Mouse (Mus musculus) hematopoietic stem cell, adult 5-6 weeks (primary cell): Measurements from ENCODE around the gene Itpr1. TPM values are rescaled to one million over a fixed set of nuclear protein-coding genes. Genes with fewer than 3 reads are reported as not detected.

ENCODE experiments used
- ATAC-seq, 2 experiments: fragments of 125-278 bp in 1 of 2; replicated peaks in 1 of 2; 2 replicates each; pipeline ENCODE4 v1.8.0; 2016 to 2017; ENCODE audit warnings: inconsistent platforms in 2 of 2, mild to moderate bottlenecking in 2 of 2, moderate number of reproducible peaks in 2 of 2, low read depth in 1 of 2, moderate TSS enrichment in 1 of 2; ENCODE audit not compliant: low FRiP score in 2 of 2, poor library complexity in 2 of 2, severe bottlenecking in 2 of 2, insufficient read depth in 1 of 2, low TSS enrichment in 1 of 2
- total RNA-seq: library from RNA; stranded (forward); fragments of 172-1452, 232-1000 nt; gene quantifications from 2 replicates; pipeline ENCODE4 v1.2.3, GENCODE M21; 2017

Gene Itpr1
- total RNA-seq, 1 experiment from 2014 or later = 82.5 TPM

GRCm38 (mm10) chr6:108454979-108455836, 242.3 kb downstream of the Itpr1 start:
- ATAC-seq = no peak

GRCm38 (mm10) chr6:108456231-108457062, 243.6 kb downstream of the Itpr1 start:
- 0 out of 4 replicates have a peak, but pooled peaks of 1 of the 2 experiments have one; percentile 17 for ATAC-seq

- ATAC-seq = peak in 1 of 2 experiments; percentile 58; a peak in 1 of 4 replicates
Observed at GRCm38 (mm10) chr6:108457063-108457405, 244.1 kb downstream of the Itpr1 start.

- peak in 1 of 2 experiments; percentile 26; a peak in 1 of 4 replicates for ATAC-seq
Observed at GRCm38 (mm10) chr6:108457516-108458181, 244.8 kb downstream of the Itpr1 start.

GRCm38 (mm10) chr6:108458182-108458571, 245.3 kb downstream of the Itpr1 start:
- peak in 1 of 2 experiments; percentile 36; a peak in 1 of 4 replicates for ATAC-seq

- no peak for ATAC-seq
Observed at GRCm38 (mm10) chr6:108458826-108459225, 245.9 kb downstream of the Itpr1 start.

GRCm38 (mm10) chr6:108464308-108464979, 251.5 kb downstream of the Itpr1 start:
- ATAC-seq = no peak

GRCm38 (mm10) chr6:108465159-108465558, 252.3 kb downstream of the Itpr1 start:
- no peak for ATAC-seq

GRCm38 (mm10) chr6:108466061-108466531, 253.2 kb downstream of the Itpr1 start:
- peak; percentile 85 for ATAC-seq

- ATAC-seq = no peak
Observed at GRCm38 (mm10) chr6:108467597-108467996, 254.7 kb downstream of the Itpr1 start.

- no peak for ATAC-seq
Observed at GRCm38 (mm10) chr6:108468226-108468825, 255.4 kb downstream of the Itpr1 start.

GRCm38 (mm10) chr6:108471878-108472277, 259.0 kb downstream of the Itpr1 start:
- ATAC-seq = no peak

GRCm38 (mm10) chr6:108472748-108473147, 259.9 kb downstream of the Itpr1 start:
- ATAC-seq = no peak

GRCm38 (mm10) chr6:108476797-108477235, 263.9 kb downstream of the Itpr1 start:
- ATAC-seq = peak; percentile 97 to 98

GRCm38 (mm10) chr6:108477602-108478001, 264.7 kb downstream of the Itpr1 start:
- ATAC-seq = peak in 1 of 2 experiments; percentile 5; a peak in 1 of 4 replicates

GRCm38 (mm10) chr6:108481190-108481589, 268.3 kb downstream of the Itpr1 start:
- no peak for ATAC-seq
